Mouse (Mus musculus) hindbrain, embryonic 14.5 days (tissue): ENCODE measurements at regions not wholly inside any gene's neighbourhood (a gene's known extent, or its start where the extent isn't known, plus 50 kb on each side); places are given as distances from the start of the nearest gene placed in this dataset.

Experiments
- ATAC-seq: fragments of 200-750 bp; cut with Nextera tagmentation; 2 replicates; pipeline ENCODE4 v1.8.0; 2017; ENCODE audit warnings: moderate number of reproducible peaks, mild to moderate bottlenecking, moderate TSS enrichment, moderate library complexity; ENCODE audit not compliant: low FRiP score
- DNase-seq: peaks from one replicate; pipeline ENCODE4 v3.0.0-alpha.2; 2015; ENCODE audit warnings: low spot score
- H3K27ac ChIP-seq: fragments of 300-500 bp; sonication (generic); 2 replicates; pipeline ENCODE4 v1.5.1; 2014; ENCODE audit warnings: mild to moderate bottlenecking, moderate library complexity
- H3K27me3 ChIP-seq: fragments of 300-500 bp; sonication (generic); 2 replicates; pipeline ENCODE4 v1.6.1; 2014; ENCODE audit warnings: mild to moderate bottlenecking, low read length, mixed read lengths; ENCODE audit not compliant: control insufficient read depth, insufficient read depth
- H3K36me3 ChIP-seq: fragments of 300-500 bp; sonication (generic); replicated peaks from 2 replicates; pipeline ENCODE4 v1.6.1; 2014; ENCODE audit not compliant: control insufficient read depth, insufficient read depth
- H3K4me1 ChIP-seq: fragments of 300-500 bp; sonication (generic); replicated peaks from 2 replicates; pipeline ENCODE4 v1.6.1; 2014; ENCODE audit warnings: antibody characterized with exemption, low read length, mixed read lengths; ENCODE audit not compliant: control insufficient read depth, insufficient read depth
- H3K4me2 ChIP-seq: fragments of 300-500 bp; sonication (generic); replicated peaks from 2 replicates; pipeline ENCODE4 v1.6.1; 2014; ENCODE audit warnings: mild to moderate bottlenecking, moderate library complexity
- H3K4me3 ChIP-seq: fragments of 300-500 bp; sonication (generic); replicated peaks from 2 replicates; pipeline ENCODE4 v1.5.1; 2014; ENCODE audit warnings: mild to moderate bottlenecking, low read length
- H3K9ac ChIP-seq: fragments of 300-500 bp; sonication (generic); 2 replicates; pipeline ENCODE4 v1.6.1; 2014
- H3K9me3 ChIP-seq: fragments of 300-500 bp; sonication (generic); 2 replicates; pipeline ENCODE4 v1.6.1; 2016; ENCODE audit warnings: low read length; ENCODE audit not compliant: control insufficient read depth
- WGBS: fragments of 180-500 bp; shearing (Covaris S2); extraction: QIAGEN DNeasy Blood & Tissue Kit; methylation state at CpG from one replicate; pipeline ENCODE4 v1.1.7; 2014; 5-methylcytosine and 5-hydroxymethylcytosine counted together

GRCm38 (mm10) chr12:27082624-27083023, 259.8 kb downstream of the Sox11 start:
- ATAC-seq: peak; percentile 96
- Histone ChIP-seq H3K9me3 (no peaks in the 10 kb centered on the region), H3K27ac (peak overlapping the region; percentile 99), H3K27me3 (no peaks in the 10 kb centered on the region), H3K9ac (peak overlapping the region; percentile 61), H3K36me3 (no peaks in the 10 kb centered on the region), H3K4me2 (peak overlapping the region; percentile 50), H3K4me1 (peaks cover 31% of the 10 kb centered on the region), H3K4me3 (peak overlapping the region; percentile 8)
- under 1% methylated on average over 8 of the region's 8 CpGs for whole genome bisulfite sequencing
- DNase-seq: peak; percentile 89

GRCm38 (mm10) chr12:27076107-27076738, 266.2 kb downstream of the Sox11 start:
- no peaks in the 10 kb centered on the region for H3K9me3 ChIP-seq
- no peak overlapping the region for H3K9ac ChIP-seq
- H3K4me3 ChIP-seq: no peak overlapping the region
- H3K4me1 ChIP-seq: 0 out of 2 replicates have a peak, but pooled peaks cover 1% of the 10 kb centered on the region
- WGBS: 52% methylated on average over 6 of the region's 6 CpGs
- H3K4me2 ChIP-seq: no peak overlapping the region
- no peak overlapping the region for H3K27ac ChIP-seq
- no peak for DNase-seq
- no peaks in the 10 kb centered on the region for H3K36me3 ChIP-seq
- H3K27me3 ChIP-seq: no peaks in the 10 kb centered on the region
- ATAC-seq: no peak

- ATAC-seq (peak; percentile 77), DNase-seq (peak; percentile 67)
- peak overlapping the region; percentile 43 for H3K9ac ChIP-seq
- peak overlapping the region; percentile 89 for H3K27ac ChIP-seq
- no peaks in the 10 kb centered on the region for H3K36me3 ChIP-seq
- H3K27me3 ChIP-seq: no peaks in the 10 kb centered on the region
- WGBS: 11% methylated on average over 9 of the region's 9 CpGs
- H3K4me1 ChIP-seq: peaks cover 61% of the 10 kb centered on the region
- H3K4me3 ChIP-seq: no peak overlapping the region
- H3K4me2 ChIP-seq: peak overlapping the region; percentile 23
- no peaks in the 10 kb centered on the region for H3K9me3 ChIP-seq
These were observed 277.3 kb downstream of the Sox11 start for GRCm38 (mm10) chr12:27065011-27065517.

- H3K27ac ChIP-seq: peak overlapping the region; percentile 97
- H3K27me3 ChIP-seq: no peaks in the 10 kb centered on the region
- no peaks in the 10 kb centered on the region for H3K36me3 ChIP-seq
- peak overlapping the region; percentile 6 for H3K4me2 ChIP-seq
- no peak overlapping the region for H3K4me3 ChIP-seq
- peaks cover 63% of the 10 kb centered on the region for H3K4me1 ChIP-seq
- H3K9ac ChIP-seq: peak overlapping the region; percentile 61
- ATAC-seq: no peak
- H3K9me3 ChIP-seq: no peaks in the 10 kb centered on the region
- 34% methylated on average over 4 of the region's 4 CpGs for WGBS
- DNase-seq: no peak
These were observed 278.9 kb downstream of the Sox11 start for GRCm38 (mm10) chr12:27063518-27063917.

GRCm38 (mm10) chr12:27062511-27063264, 279.7 kb downstream of the Sox11 start:
- DNase-seq (peak; percentile 69), ATAC-seq (no peak)
- Histone ChIP-seq H3K9me3 (no peaks in the 10 kb centered on the region), H3K27ac (peak overlapping the region; percentile 97), H3K4me2 (peak overlapping the region; percentile 55), H3K4me1 (peaks cover 63% of the 10 kb centered on the region), H3K4me3 (peak overlapping the region; percentile 15; the same call in 1 of the 2 replicates), H3K9ac (peak overlapping the region; percentile 61), H3K36me3 (no peaks in the 10 kb centered on the region), H3K27me3 (no peaks in the 10 kb centered on the region)
- WGBS: 14% methylated on average over 6 of the region's 6 CpGs

- H3K9ac ChIP-seq: peak overlapping the region; percentile 61
- peak overlapping the region; percentile 55 for H3K4me2 ChIP-seq
- H3K36me3 ChIP-seq: no peaks in the 10 kb centered on the region
- H3K9me3 ChIP-seq: no peaks in the 10 kb centered on the region
- H3K27me3 ChIP-seq: no peaks in the 10 kb centered on the region
- DNase-seq: peak; percentile 75
- ATAC-seq: peak; percentile 68
- WGBS: under 1% methylated on average over 10 of the region's 10 CpGs
- peak overlapping the region; percentile 97 for H3K27ac ChIP-seq
- peaks cover 60% of the 10 kb centered on the region for H3K4me1 ChIP-seq
- peak overlapping the region; percentile 15 for H3K4me3 ChIP-seq
These were observed 280.3 kb downstream of the Sox11 start for GRCm38 (mm10) chr12:27062061-27062461.

- peak overlapping the region; percentile 61 for H3K9ac ChIP-seq
- peak overlapping the region; percentile 55 for H3K4me2 ChIP-seq
- H3K4me1 ChIP-seq: peaks cover 60% of the 10 kb centered on the region
- peak overlapping the region; percentile 97 for H3K27ac ChIP-seq
- no peaks in the 10 kb centered on the region for H3K36me3 ChIP-seq
- no peaks in the 10 kb centered on the region for H3K9me3 ChIP-seq
- 3% methylated on average over 17 of the region's 17 CpGs for WGBS
- DNase-seq (peak; percentile 53), ATAC-seq (peak; percentile 67)
- no peaks in the 10 kb centered on the region for H3K27me3 ChIP-seq
- H3K4me3 ChIP-seq: no peak overlapping the region
These were observed 281.2 kb downstream of the Sox11 start for GRCm38 (mm10) chr12:27060899-27061762.

- Histone ChIP-seq H3K27me3 (no peaks in the 10 kb centered on the region), H3K9ac (peak overlapping the region; percentile 25; the same call in 1 of the 2 replicates), H3K4me1 (peaks cover 50% of the 10 kb centered on the region), H3K9me3 (no peaks in the 10 kb centered on the region), H3K4me2 (peak overlapping the region; percentile 55), H3K27ac (peak overlapping the region; percentile 97), H3K36me3 (no peaks in the 10 kb centered on the region), H3K4me3 (no peak overlapping the region)
- no peak for ATAC-seq
- WGBS: 15% methylated on average over 4 of the region's 4 CpGs
- DNase-seq: peak; percentile 68
These were observed 282.5 kb downstream of the Sox11 start for GRCm38 (mm10) chr12:27059885-27060284.

- no peak overlapping the region for H3K27ac ChIP-seq
- H3K9ac ChIP-seq: no peak overlapping the region
- H3K27me3 ChIP-seq: no peaks in the 10 kb centered on the region
- H3K36me3 ChIP-seq: no peaks in the 10 kb centered on the region
- DNase-seq (no peak), ATAC-seq (no peak)
- H3K4me3 ChIP-seq: no peak overlapping the region
- H3K4me2 ChIP-seq: no peak overlapping the region
- H3K9me3 ChIP-seq: no peaks in the 10 kb centered on the region
- WGBS: 79% methylated on average over 4 of the region's 4 CpGs
- H3K4me1 ChIP-seq: no peaks in the 10 kb centered on the region
These were observed 288.0 kb downstream of the Sox11 start for GRCm38 (mm10) chr12:27054411-27054810.
